Mouse (Mus musculus): ENCODE data around the gene Arhgap25.

DNA sequence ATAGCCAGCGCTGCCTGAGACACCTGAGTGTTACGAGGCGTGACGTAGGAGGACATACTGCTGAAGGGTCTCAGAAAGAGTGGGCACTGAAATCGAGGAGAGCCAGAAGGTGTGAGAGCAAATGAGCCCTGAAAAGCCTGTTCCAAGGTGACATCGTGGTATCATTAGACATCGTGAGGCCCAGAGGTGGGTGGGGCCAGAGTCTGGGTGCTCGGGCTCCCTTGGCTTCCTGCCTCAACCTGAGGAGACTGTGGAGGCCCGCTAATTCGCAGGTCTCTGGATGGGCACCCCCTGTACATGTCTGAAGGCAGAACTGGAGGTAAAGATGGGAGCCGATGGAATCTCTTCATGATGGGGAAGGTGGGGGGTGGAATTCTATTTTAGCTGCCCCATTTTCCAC, 13.2 kb downstream of the Arhgap25 start:
- TF ChIP-seq USF1 (IDR thresholded peaks at IDR 0.05; ENCODE audit: low read depth) = no peak
- TF ChIP-seq CTCF (IDR thresholded peaks at IDR 0.05; ENCODE audit: control insufficient read depth, insufficient read depth, insufficient read length) = no peak
- TF ChIP-seq MAX (IDR thresholded peaks at IDR 0.05) = no peak
- TF ChIP-seq MYOG (IDR thresholded peaks at IDR 0.05; ENCODE audit: control insufficient read depth, extremely low read depth, insufficient read length) = no peak

Measured in C2C12 (cell line).